Mouse (Mus musculus) gastrocnemius, postnatal 36 days (tissue): ENCODE data around the gene Zcchc17. TPM values are rescaled to one million over a fixed set of nuclear protein-coding genes. Genes with fewer than 3 reads are reported as not detected.

ENCODE experiments used
- DNase-seq, 2 experiments: peaks; one replicate each; pipeline ENCODE4 v3.0.0; 2022
- intact Hi-C: fragments of 180-260 bp; cut with DNase I; formaldehyde crosslinking; loops from one replicate; pipeline ENCODE4 v1.15.1; 2025
- total RNA-seq, 2 experiments: library from RNA; stranded (reverse); gene quantifications; 2 replicates each; pipeline ENCODE4 v1.2.3; 2021

Zcchc17 gene
- total RNA-seq, 2 experiments from 2014 or later, result 38.5 to 41.7 TPM

GRCm38 (mm10) chr4:130294513-130294912 is 65.2 kb downstream of the Zcchc17 start:
- intact Hi-C loops, result no loop called here

DNA sequence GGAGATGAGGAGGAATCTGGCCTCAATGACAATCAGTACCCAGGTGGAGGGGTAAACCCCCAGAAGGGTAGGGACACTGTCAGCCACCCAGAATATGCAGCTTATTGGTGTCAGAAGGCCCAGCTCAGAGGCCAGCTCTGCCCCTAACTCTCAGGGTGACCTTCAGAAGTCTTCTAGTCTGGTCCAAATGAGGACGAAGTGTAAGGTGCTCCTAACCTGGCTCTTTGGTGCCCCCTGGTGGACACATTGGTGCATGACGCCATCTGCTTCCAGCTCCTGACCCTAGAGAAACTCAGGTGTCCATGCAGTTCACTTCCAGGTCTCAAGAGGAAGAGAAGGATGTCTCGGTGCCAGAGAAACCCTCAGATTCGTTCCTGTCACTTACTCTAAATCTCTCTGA is 67.5 kb downstream of the Zcchc17 start:
- peak; percentile 51 to 55 for DNase-seq
- intact Hi-C loops, result loop anchor here (2.0 kb wide), 1 partner anchor 93 kb away; no protein-coding TSS in a partner anchor

More at GRCm38 (mm10) chr4:130294513-130294912, 65.2 kb downstream of the Zcchc17 start:
- no peak for DNase-seq

- DNase-seq, result no peak
- intact Hi-C loops, result no loop called here
These were observed 69.9 kb downstream of the Zcchc17 start for GRCm38 (mm10) chr4:130289824-130290223.

DNA sequence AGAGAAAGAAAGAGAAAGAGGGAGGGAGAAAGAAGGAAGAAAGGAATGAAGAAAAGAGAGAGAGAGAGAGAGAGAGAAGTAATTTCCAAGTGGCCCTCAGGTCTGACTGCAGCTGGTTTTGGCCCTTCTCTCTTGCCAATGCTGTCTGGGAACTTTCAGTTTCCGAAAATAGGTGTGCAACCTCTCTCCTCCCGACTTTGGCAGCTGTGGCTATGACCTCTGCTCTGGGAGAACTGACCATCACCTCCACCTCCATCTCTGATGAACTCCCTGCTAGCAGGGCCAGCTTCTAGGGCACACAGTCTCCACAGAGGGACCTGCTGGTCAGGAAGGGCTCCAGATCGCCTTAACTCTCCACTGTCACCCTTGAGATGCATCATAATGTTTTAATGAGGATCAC is 73.2 kb downstream of the Zcchc17 start:
- DNase-seq, result no peak
- intact Hi-C loops, result no loop called here

GRCm38 (mm10) chr4:130283826-130284225 is 75.9 kb downstream of the Zcchc17 start:
- DNase-seq, result no peak

DNA sequence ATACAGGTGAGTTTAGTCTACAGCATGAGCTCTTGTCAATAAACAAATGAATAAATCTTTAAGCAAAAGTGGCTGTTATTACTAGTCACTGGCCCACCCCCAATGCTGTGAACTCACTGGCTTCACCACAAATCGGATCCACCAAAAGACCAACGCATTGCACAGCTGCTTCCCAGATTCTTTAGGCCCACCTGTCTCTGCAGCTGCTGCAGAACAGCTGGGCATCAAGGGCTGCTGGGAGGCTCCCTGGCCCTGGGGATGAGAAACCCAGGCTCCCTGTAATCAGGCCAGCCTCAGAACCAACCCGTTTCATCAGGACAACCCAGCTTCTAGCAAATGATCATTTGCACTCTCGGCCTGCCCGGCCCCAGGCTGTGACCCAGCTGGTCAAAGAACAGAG is 76.9 kb downstream of the Zcchc17 start:
- intact Hi-C loops, result no loop called here
- no peak for DNase-seq

More at GRCm38 (mm10) chr4:130283826-130284225, 75.9 kb downstream of the Zcchc17 start:
- intact Hi-C loops, result no loop called here

DNA sequence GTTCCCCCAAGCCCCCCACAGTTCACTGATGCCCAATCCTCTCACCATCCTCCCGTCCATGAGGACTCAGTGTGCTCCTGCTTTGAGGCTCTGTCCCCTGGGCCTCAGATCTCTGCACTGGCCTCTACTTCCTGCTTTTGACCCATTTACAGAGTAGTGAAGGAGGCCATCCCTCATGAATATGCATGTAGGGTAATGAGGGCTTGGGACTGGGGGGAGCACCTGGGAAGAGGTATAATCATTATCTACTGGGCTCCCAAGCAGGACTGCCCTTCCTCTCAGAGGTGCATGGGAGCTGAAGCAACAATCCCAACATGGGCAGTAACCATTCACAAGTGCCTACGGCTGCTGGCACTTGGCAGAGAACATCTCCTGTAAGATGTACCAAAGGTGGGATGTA is 80.6 kb downstream of the Zcchc17 start, which contains the start of gene Serinc2:
Serinc2 (minus strand) TSS at position 101 of the 400 bp plus-strand sequence.
- intact Hi-C loops, result no loop called here
- DNase-seq, result no peak

GRCm38 (mm10) chr4:130276573-130277176 is 83.1 kb downstream of the Zcchc17 start:
- intact Hi-C loops, result no loop called here
- DNase-seq, result no peak

- no peak for DNase-seq
- intact Hi-C loops, result no loop called here
These were observed 84.0 kb downstream of the Zcchc17 start for GRCm38 (mm10) chr4:130275823-130276105.

DNA sequence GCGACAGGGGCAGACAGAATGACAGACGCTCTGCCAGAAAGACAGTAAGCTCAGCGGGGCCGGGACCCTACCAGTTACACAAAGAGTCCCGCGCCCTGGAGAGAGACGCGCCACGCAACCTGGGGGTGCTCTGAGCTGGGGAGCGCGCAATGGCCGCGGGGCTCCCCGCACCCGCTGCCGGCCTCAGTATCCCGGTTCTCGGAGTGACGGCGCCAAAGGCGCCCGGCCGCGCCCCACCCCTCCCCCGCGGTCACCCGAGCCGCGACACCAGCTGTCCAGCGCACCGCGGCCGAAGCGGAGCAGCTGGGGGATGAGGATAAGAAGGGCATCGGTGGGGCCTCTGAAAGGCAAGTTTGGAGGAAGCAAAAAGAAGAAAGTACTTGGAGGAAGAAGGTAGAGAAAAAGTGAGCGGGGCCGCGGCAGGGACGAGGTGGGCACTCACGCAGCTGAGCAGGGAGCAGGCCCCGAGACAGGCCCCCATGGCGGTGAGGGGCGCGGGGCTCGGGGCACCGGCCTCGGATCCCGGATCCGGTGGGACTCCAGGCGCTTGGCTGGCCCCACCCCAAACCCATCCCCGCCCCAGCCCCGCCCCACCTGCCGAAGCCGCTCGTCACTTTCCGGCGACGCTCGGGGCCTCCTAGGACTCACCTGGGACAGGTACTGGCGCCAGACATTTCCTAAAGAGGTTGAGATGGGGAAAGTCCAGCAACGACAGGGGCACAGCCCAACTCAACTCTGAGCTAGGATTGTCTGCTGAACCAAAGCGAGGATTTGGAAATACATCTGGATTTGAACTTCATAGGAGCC is 84.5 kb downstream of the Zcchc17 start:
- intact Hi-C loops, result no loop called here
- no peak for DNase-seq

DNA sequence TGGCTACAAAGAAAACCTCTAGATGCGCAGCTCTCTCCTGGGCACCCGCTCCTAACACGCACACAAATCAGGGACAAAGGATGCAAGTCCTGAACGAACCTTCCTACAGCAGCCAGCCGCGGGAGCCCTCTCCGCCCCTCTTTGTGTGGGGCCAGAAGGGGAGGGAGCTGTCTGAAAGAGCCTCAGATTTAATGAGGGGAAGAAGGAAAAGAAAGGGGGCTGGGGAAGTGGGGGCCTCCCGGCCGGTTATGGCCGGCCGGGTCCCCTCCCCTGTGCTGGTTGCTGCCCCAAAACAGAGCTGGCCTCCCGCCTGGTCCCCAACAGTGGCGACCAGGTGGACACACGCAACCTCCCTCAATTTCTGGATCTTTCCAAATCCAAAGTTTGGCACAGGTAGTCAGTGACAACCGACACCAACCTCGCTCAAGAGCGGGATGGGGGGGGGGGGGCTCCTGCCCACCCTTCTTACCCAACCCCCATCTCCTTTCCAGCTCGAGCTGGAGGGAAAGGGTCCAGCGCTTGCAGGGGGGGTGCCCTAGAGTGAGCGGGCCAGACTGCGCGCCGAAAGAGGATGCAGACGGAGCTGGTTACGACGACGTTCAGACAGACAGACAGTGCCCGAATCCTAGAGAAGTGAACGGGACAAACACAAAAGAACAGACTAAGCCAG is 85.3 kb downstream of the Zcchc17 start:
- intact Hi-C loops, result no loop called here
- no peak for DNase-seq

DNA sequence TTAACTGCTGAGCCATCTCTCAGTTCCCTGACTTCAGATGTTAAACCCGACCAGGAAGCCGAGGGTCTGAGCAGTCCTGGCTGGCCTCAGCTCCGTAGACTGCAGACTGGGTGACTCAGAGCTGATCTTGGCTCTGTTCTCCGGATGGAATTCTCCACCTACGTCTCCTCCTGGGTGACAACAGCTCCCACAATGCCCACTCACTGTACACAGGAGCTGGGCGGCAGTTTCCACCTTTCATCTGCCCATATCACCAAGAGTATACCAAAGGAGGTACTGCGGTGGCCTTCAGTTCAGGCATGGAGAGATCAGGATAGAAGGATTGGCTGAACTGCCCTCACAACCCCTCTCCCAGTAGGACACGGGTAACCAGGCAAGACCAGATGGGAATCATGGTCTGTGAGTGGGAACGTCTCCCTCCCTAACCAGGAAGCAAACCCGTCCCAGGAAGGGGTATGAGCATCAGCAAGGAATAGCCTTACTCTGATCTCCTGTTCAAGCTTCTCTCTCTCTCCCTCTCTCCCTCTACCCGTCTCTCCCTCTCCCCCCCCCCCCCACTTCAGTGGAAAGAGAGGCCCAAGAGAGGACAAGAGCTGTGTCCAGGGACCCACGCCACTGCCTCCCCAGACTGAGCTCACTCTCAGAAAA is 85.9 kb downstream of the Zcchc17 start:
- intact Hi-C loops, result no loop called here
- DNase-seq, result no peak

DNA sequence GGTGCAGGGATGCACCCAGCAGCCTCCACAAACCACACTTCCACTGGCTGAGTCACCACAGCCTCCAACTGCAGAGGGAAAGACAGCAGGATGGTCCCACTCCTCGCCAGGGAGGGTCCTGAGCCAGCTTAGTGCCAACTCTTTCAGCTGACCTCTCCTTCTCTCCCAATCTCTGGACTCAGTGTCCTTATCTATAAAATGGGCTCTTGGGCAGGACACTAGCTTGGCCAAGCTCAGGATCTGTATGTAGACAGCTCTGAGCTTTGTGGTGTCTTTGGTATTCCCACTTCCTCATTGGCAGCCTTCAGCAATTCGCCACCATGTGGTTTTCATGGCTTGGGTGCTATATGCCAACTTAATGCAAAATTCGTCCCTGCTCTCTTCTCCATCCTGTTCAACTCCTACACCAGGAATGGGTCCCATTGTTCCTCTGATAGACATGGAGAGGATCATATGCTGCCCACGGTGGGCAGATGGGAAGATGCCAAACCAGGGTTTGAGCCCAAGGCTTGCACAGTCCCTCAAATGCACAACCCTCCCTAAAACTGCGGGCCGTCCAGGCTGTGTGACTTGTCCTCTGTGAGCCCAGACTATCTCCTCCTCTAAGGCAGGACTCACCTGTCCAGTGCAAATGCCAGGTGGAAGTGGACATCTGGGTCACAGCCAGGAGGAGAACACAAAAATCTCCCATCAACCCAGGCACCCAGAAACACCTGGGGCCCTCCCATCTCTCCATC is 89.0 kb downstream of the Zcchc17 start:
- no peak for DNase-seq
- intact Hi-C loops, result no loop called here

DNA sequence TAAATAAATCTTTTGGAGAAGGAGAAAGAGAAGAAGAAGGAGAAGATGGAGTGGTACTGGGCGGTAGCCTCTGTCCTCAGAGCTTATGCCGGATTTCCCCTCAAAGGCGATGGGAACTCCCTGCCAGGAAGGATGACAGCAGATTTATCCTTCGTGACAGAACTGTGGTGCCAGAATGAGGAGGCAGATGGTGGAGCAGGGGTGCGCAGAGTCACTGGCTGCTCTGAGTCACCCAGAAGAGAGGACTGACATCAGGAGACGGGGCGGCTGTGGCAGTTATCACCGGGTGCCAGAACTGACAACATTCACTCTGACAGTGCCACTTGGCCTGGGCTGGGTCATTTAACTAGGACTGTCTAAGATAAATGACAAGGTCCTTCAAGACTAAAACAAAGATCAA is 89.7 kb downstream of the Zcchc17 start:
- intact Hi-C loops, result no loop called here
- DNase-seq, result no peak

- no peak for DNase-seq
- intact Hi-C loops, result no loop called here
These were observed 91.0 kb downstream of the Zcchc17 start for GRCm38 (mm10) chr4:130268736-130269135.

GRCm38 (mm10) chr4:130267069-130267468 is 92.7 kb downstream of the Zcchc17 start:
- no peak for DNase-seq
- intact Hi-C loops, result no loop called here

DNA sequence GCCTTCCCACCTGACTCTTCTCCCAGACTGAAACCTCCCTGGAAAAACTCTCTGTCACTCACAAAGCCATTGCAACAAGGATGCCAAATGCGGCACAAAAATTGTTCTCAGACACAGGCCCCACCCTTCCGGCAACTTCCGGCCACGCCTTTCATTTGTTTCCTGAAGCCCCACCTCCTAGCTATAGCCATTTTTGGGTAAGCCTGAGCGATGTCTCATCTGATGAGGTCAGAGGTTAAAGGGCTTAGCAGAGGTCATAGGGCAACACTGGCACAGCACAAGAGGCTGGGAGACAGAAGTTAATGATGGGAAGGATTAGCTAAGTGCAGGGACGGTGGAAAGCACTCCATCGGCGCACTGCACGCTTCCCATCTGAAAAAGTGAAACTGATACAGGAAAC is 93.1 kb downstream of the Zcchc17 start:
- DNase-seq, result no peak
- intact Hi-C loops, result no loop called here
